Mouse (Mus musculus) limb, embryonic 10.5 days (tissue): ENCODE measurements around the gene Gm5141. TPM values are rescaled to one million over a fixed set of nuclear protein-coding genes. Genes with fewer than 3 reads are reported as not detected.
"Not testable (repeated sequence)": the region's sequence is repeated elsewhere in the genome, so short reads cannot be mapped to it uniquely, and the experiment has no call there.

Source experiments
- DNase-seq: peaks from one replicate; pipeline ENCODE4 v3.0.0-alpha.2; 2017; ENCODE audit warnings: low spot score
- H3K27ac ChIP-seq: fragments of 300-500 bp; sonication (generic); 2 replicates; pipeline ENCODE4 v1.5.1; 2016; ENCODE audit warnings: mild to moderate bottlenecking
- H3K27me3 ChIP-seq: fragments of 300-500 bp; sonication (generic); 2 replicates; pipeline ENCODE4 v1.6.1; 2016; ENCODE audit warnings: low read depth, mild to moderate bottlenecking; ENCODE audit not compliant: poor library complexity, severe bottlenecking
- H3K36me3 ChIP-seq: fragments of 300-500 bp; sonication (generic); 2 replicates; pipeline ENCODE4 v1.6.1; 2016; ENCODE audit warnings: mild to moderate bottlenecking, moderate library complexity
- H3K4me1 ChIP-seq: fragments of 300-500 bp; sonication (generic); 2 replicates; pipeline ENCODE4 v1.6.1; 2016
- H3K4me3 ChIP-seq: fragments of 300-500 bp; sonication (generic); 2 replicates; pipeline ENCODE4 v1.5.1; 2016; ENCODE audit warnings: mild to moderate bottlenecking, moderate library complexity
- H3K9me3 ChIP-seq: fragments of 300-500 bp; sonication (generic); replicated peaks from 2 replicates; pipeline ENCODE4 v1.6.1; 2016; ENCODE audit warnings: mild to moderate bottlenecking
- WGBS: fragments of 180-500 bp; shearing (Covaris S2); methylation state at CpG from one replicate; pipeline ENCODE4 v1.1.7; 2016; 5-methylcytosine and 5-hydroxymethylcytosine counted together
- polyA plus RNA-seq: library from polyadenylated mRNA; unstranded; fragments of >200 nt; fragmentation: Nextera tagmentation; extraction: Ambion mirVana; gene quantifications from 2 replicates; pipeline ENCODE4 v1.2.1, GENCODE M21; 2016

Gene Gm5141
- 9.8 and 11.7 TPM in 2 replicates for polyA plus RNA-seq

DNA sequence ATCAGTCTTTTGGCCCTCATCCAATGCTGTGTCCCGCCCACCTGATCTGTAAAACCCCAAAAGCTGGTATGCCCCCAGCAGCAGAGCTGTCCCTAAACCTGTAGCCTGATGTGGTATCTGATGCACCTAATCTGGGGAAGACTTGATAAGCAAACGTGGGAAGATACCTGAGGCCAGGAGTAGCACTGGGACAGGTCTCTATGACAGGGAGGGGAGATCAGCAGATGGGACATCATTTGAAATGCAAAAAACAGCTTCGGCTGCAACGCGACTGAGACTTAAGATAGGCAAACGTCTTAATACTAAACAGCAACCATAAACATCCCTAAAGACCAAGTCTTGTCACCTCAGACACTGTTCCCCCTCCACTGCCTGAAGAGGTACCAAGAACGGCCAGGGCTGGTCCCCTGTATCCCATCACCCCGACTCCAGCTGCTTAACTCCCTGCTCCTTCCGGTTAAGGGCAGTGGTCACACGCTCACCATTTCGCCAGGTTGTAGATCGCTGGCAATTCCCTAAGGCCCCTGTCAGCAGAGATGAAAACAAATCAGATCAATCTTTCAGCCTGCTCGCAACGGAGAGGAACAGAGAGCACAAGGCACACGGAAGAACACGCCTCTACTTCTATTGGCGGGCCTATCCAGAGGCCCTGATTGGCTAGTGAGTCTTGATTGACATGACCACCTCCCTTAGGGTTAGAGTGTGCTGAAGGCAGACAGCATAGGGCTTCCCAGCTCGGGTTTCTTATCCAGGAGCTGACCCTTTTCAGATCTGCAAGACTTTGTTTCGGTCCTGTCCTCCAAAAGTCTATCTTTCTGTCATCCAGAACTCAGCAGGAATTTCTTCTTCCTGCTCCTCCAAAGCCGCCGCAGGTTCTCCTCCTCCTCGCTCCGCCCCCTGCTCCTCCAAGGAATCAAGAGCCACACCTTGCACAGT, at the start of gene Gm5141:
TSS of gene Gm5141 (minus strand) at position 610 of the 936 bp plus-strand sequence.
- H3K4me1 ChIP-seq, H3K9me3 ChIP-seq, H3K27me3 ChIP-seq: not testable (repeated sequence)
- H3K27ac ChIP-seq, result peak within 1 kb of the TSS; percentile 74
- WGBS, result 6% methylated on average over 23 of the region's 23 CpGs
- peak within 1 kb of the TSS; percentile 60 for H3K4me3 ChIP-seq
- peak; percentile 43 for DNase-seq
- H3K36me3 ChIP-seq, result peaks cover 18% of the 10 kb centered on the region

DNA sequence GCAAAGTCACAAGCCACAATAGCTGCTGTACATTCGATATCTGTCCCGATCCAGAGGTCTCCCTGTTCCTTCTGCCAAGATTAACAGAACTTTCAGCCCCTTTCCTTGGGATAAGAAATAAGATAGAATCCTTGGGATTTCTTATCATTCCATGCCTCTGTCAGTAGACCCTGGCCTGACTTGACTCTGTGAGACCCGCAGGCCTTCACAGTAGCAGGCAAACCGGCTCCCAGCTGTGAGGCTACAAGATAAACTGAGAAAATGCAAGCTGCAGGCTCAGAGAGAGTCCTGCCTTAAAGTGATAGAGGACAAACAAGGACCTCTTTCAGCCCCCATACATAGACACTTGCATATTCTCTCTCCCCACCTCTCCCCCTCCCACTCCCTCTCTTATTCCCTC, 47.7 kb upstream of the Gm5141 start:
- no peak overlapping the region for H3K27ac ChIP-seq
- no peaks in the 10 kb centered on the region for H3K36me3 ChIP-seq
- H3K4me3 ChIP-seq, result no peak overlapping the region
- no peak for DNase-seq
- no peaks in the 10 kb centered on the region for H3K27me3 ChIP-seq
- WGBS, result 38% methylated on average over 4 of the region's 4 CpGs
- no peaks in the 10 kb centered on the region for H3K9me3 ChIP-seq
- no peaks in the 10 kb centered on the region for H3K4me1 ChIP-seq

DNA sequence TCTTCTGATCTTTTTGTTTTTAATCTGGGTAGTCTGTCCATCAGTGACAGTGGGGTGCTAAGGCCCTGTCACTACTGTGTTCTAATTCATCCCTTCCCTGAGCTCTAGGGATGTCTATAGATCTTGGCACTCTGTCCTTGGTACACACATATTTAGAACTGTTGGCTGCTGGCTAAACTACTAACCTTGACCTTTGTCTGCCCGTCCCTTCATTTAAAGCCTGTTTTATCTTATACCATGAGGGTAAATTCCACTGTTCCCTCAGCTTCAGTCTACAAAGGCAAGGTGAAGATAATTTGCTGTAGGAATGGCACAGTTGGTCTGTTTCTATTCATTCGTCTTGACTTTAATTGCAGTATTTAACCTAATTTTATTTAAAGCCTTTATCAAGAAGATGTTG, 46.6 kb upstream of the Gm5141 start:
- Histone ChIP-seq H3K36me3 (no peaks in the 10 kb centered on the region), H3K9me3 (no peaks in the 10 kb centered on the region), H3K27me3 (no peaks in the 10 kb centered on the region), H3K4me1 (no peaks in the 10 kb centered on the region), H3K27ac (no peak overlapping the region), H3K4me3 (no peak overlapping the region)
- DNase-seq, result no peak
- 81% methylated on average over 2 of the region's 2 CpGs for WGBS

DNA sequence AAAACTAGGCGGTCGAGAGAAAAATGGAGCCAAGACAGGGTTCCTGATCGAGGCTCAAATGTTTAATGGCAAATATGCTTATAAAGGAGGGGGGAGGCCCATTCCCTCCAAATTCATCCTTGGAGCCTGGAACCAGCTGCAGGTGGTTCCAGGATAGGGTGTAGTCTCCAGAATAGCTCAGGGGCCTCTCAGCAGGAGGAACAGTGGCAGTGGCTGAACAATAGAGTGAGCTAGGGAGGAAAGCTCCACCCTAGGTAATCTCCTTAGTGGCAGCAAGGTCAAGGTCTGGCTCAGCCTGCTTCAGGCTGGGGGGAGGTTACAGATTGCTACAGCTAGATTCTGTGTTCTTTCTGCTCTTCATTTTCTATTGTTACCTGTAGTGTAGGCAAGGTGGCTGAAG, 30.1 kb upstream of the Gm5141 start:
- not testable (repeated sequence) for H3K4me3 ChIP-seq, DNase-seq, H3K9me3 ChIP-seq, H3K27ac ChIP-seq, H3K4me1 ChIP-seq, H3K36me3 ChIP-seq, H3K27me3 ChIP-seq
- WGBS, result 85% methylated on average over 3 of the region's 3 CpGs

DNA sequence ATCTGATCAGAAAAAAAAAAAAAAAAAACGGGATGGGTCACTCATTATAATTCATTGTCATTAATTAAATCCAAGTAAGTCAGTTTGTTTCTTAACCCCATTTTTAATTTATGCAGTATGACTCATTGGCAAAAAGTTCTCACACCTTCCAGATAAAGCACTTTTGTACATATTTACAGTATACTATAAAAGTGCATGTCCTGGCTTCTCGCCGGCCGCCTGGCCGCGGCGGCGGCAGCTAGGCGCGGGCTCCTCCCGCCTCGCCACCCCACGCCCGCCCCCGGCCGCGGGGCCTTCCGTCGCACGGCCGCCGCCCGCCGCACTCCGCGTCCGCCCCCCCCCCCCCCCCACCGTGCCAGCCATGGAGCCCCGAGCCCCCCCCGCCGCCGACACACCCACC, 27.1 kb upstream of the Gm5141 start:
- WGBS, result 10% methylated on average over 29 of the region's 32 CpGs
- peak; percentile 36 for DNase-seq
- Histone ChIP-seq H3K36me3 (no peaks in the 10 kb centered on the region), H3K4me3 (peak overlapping the region; percentile 47), H3K9me3 (no peaks in the 10 kb centered on the region), H3K4me1 (no peaks in the 10 kb centered on the region), H3K27ac (no peak overlapping the region), H3K27me3 (peaks cover 6% of the 10 kb centered on the region; the same call in 1 of the 2 replicates)

- H3K36me3 ChIP-seq, H3K4me3 ChIP-seq, H3K9me3 ChIP-seq, H3K4me1 ChIP-seq, DNase-seq, H3K27me3 ChIP-seq, H3K27ac ChIP-seq: not testable (repeated sequence)
- 91% methylated on average over 6 of the region's 6 CpGs for WGBS
Observed at GRCm38 (mm10) chr13:62807981-62808380, 22.4 kb upstream of the Gm5141 start.

- peak overlapping the region; percentile 56; the same call in 1 of the 2 replicates for H3K27ac ChIP-seq
- H3K27me3 ChIP-seq, H3K4me1 ChIP-seq, DNase-seq, H3K9me3 ChIP-seq: not testable (repeated sequence)
- 82% methylated on average over 2 of the region's 2 CpGs for WGBS
- H3K4me3 ChIP-seq, result peak overlapping the region; percentile 60
- H3K36me3 ChIP-seq, result peaks cover 13% of the 10 kb centered on the region
Observed at GRCm38 (mm10) chr13:62786135-62786493, 506 bp upstream of the Gm5141 start.

- H3K27ac ChIP-seq, DNase-seq, H3K36me3 ChIP-seq, H3K4me1 ChIP-seq, H3K9me3 ChIP-seq, H3K27me3 ChIP-seq, H3K4me3 ChIP-seq: not testable (repeated sequence)
- 65% methylated on average over 2 of the region's 2 CpGs for whole genome bisulfite sequencing
Observed at GRCm38 (mm10) chr13:62763806-62764205, 21.8 kb downstream of the Gm5141 start.

- DNase-seq, result peak; percentile 77
- H3K27ac ChIP-seq, result peak within 1 kb of the TSS; percentile 72
- H3K4me1 ChIP-seq, H3K9me3 ChIP-seq, H3K27me3 ChIP-seq, H3K36me3 ChIP-seq: not testable (repeated sequence)
- H3K4me3 ChIP-seq, result peak within 1 kb of the TSS; percentile 53
- WGBS, result 11% methylated on average over 20 of the region's 20 CpGs
Observed at GRCm38 (mm10) chr13:62760432-62761415, 24.9 kb downstream of the Gm5141 start, which contains the start of gene Platr25. Platr25 (minus strand) TSS chr13:62760709.

DNA sequence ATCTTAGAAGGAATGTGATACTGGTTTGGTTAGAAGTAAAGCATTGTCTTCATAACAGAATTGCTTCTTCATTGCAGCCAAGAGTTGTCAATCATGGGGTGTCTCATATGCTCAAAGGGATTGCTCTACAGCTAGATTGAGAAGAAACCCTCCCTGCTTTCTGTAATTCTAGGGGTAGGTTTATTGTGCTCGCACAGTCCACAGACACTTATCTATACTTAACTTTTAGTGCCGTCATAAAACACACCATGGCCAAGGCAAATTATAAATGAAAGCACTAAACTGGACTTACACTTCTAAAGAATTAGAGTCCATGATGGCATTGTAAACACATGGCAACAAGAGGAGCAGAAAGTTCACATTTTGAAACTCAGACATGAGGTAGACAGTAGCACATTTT, 52.3 kb downstream of the Gm5141 start:
- no peak overlapping the region for H3K27ac ChIP-seq
- H3K36me3 ChIP-seq, result peaks cover 7% of the 10 kb centered on the region; the same call in 1 of the 2 replicates
- no peaks in the 10 kb centered on the region for H3K4me1 ChIP-seq
- no peak for DNase-seq
- no peak overlapping the region for H3K4me3 ChIP-seq
- no peaks in the 10 kb centered on the region for H3K9me3 ChIP-seq
- WGBS, result 81% methylated on average over 2 of the region's 2 CpGs
- H3K27me3 ChIP-seq, result no peaks in the 10 kb centered on the region
